Mouse (Mus musculus) lung, embryonic 14.5 days (tissue): Measurements from ENCODE around the gene Wipi2. TPM values are rescaled to one million over a fixed set of nuclear protein-coding genes. Genes with fewer than 3 reads are reported as not detected.

Experiments
- ATAC-seq: fragments of 200-750 bp; cut with Nextera tagmentation; 2 replicates; pipeline ENCODE4 v1.8.0; 2017; ENCODE audit warnings: mild to moderate bottlenecking, moderate TSS enrichment, moderate library complexity; ENCODE audit not compliant: insufficient read depth
- DNase-seq: peaks from one replicate; pipeline ENCODE4 v3.0.0-alpha.2; 2015
- H3K27ac ChIP-seq: fragments of 300-500 bp; sonication (generic); 2 replicates; pipeline ENCODE4 v1.5.1; 2014; ENCODE audit warnings: low read depth, mild to moderate bottlenecking, moderate library complexity
- H3K27me3 ChIP-seq: fragments of 300-500 bp; sonication (generic); 2 replicates; pipeline ENCODE4 v1.6.1; 2014; ENCODE audit warnings: low read length, control low read depth; ENCODE audit not compliant: insufficient read depth
- H3K36me3 ChIP-seq: fragments of 300-500 bp; sonication (generic); 2 replicates; pipeline ENCODE4 v1.6.1; 2014; ENCODE audit warnings: control low read depth; ENCODE audit not compliant: insufficient read depth
- H3K4me1 ChIP-seq: fragments of 300-500 bp; sonication (generic); 2 replicates; pipeline ENCODE4 v1.6.1; 2014; ENCODE audit warnings: antibody characterized with exemption, control low read depth; ENCODE audit not compliant: insufficient read depth
- H3K4me2 ChIP-seq: fragments of 300-500 bp; sonication (generic); 2 replicates; pipeline ENCODE4 v1.6.1; 2014; ENCODE audit warnings: mild to moderate bottlenecking
- H3K4me3 ChIP-seq: fragments of 300-500 bp; sonication (generic); 2 replicates; pipeline ENCODE4 v1.5.1; 2014; ENCODE audit warnings: low read depth, low read length
- H3K9ac ChIP-seq: fragments of 300-500 bp; sonication (generic); 2 replicates; pipeline ENCODE4 v1.6.1; 2014
- H3K9me3 ChIP-seq: fragments of 300-500 bp; sonication (generic); 2 replicates; pipeline ENCODE4 v1.6.1; 2016; ENCODE audit warnings: low read depth, low read length, control low read depth
- CTCF ChIP-seq: IDR thresholded peaks from 2 replicates; pipeline ENCODE4 v1.5.1; 2016; ENCODE audit warnings: antibody characterized with exemption, low read depth
- WGBS: fragments of 180-500 bp; shearing (Covaris S2); extraction: QIAGEN DNeasy Blood & Tissue Kit; methylation state at CpG from one replicate; pipeline ENCODE4 v1.1.7; 2014; 5-methylcytosine and 5-hydroxymethylcytosine counted together
- polyA plus RNA-seq: library from polyadenylated mRNA; unstranded; fragments of >200 nt; fragmentation: Nextera tagmentation; extraction: Ambion mirVana; gene quantifications from 2 replicates; pipeline ENCODE4 v1.2.1, GENCODE M21; 2014

Wipi2 gene
- polyA plus RNA-seq, 1 experiment from 2014 or later, result 53.0 TPM

DNA sequence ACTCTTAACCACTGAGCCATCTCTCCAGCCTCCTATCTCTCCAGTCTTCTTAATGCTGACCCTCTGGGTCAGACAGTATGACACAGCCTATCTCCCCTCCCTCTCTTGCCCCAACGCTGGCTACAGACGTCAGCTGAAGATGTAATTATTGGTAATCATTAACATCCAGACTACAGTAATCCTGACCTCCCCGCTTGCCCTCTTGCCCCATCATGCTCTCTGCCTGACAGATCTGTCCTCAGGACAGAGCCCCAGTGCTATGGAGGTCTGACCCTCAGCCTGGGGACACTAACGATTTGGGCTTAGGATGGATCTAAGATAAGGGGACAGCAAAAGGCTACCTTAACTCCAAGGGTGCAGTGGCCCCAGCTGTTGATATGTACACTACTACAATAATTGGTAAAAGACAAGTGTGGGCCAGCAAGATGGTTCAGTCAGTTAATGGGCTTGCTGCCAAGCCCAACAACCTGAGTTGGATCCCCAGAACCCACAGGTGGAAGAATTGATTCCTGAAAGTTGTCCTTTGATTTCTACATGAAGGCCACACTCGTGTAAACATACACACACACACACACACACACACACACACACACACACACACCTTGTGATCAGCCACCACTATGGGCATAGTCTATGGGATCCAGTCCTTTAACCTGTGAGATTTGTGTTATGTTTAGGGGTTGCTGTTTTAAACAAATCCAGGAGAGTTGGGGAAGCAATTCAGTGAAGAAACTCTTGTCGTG is 29.7 kb upstream of the Wipi2 start:
- DNase-seq, result no peak
- Histone ChIP-seq H3K27me3 (no peaks in the 10 kb centered on the region), H3K9ac (no peak overlapping the region), H3K4me2 (no peak overlapping the region), H3K4me3 (no peak overlapping the region), H3K4me1 (no peaks in the 10 kb centered on the region), H3K27ac (no peak overlapping the region), H3K9me3 (no peaks in the 10 kb centered on the region), H3K36me3 (no peaks in the 10 kb centered on the region)
- WGBS, result 56% methylated on average over 6 of the region's 6 CpGs
- TF ChIP-seq CTCF, result no peak
- no peak for ATAC-seq

DNA sequence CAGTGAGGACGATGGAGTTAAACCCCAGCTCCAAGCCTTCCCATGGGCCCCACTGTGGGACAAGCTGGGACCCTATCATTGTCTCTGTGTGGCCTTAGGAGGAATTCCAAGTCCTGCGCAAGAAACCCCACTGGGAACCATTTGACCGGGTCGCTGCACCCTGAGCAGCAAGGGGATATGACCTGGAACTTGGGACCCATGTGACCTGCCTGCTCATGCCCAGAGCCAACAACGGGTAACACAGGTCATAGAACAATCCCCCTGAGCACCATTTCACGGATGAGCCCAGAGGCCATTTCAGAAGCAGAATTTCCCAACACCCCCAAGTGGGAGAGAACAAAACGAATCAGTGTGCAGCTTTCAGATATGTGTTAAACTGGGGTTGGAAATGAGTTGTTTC is 23.1 kb upstream of the Wipi2 start:
- H3K27me3 ChIP-seq, result peaks cover 19% of the 10 kb centered on the region
- H3K4me2 ChIP-seq, result no peak overlapping the region
- no peaks in the 10 kb centered on the region for H3K36me3 ChIP-seq
- ATAC-seq (no peak), DNase-seq (no peak)
- no peaks in the 10 kb centered on the region for H3K4me1 ChIP-seq
- no peak overlapping the region for H3K9ac ChIP-seq
- H3K9me3 ChIP-seq, result no peaks in the 10 kb centered on the region
- H3K27ac ChIP-seq, result no peak overlapping the region
- TF ChIP-seq CTCF, result no peak
- no peak overlapping the region for H3K4me3 ChIP-seq
- 80% methylated on average over 7 of the region's 7 CpGs for WGBS

DNA sequence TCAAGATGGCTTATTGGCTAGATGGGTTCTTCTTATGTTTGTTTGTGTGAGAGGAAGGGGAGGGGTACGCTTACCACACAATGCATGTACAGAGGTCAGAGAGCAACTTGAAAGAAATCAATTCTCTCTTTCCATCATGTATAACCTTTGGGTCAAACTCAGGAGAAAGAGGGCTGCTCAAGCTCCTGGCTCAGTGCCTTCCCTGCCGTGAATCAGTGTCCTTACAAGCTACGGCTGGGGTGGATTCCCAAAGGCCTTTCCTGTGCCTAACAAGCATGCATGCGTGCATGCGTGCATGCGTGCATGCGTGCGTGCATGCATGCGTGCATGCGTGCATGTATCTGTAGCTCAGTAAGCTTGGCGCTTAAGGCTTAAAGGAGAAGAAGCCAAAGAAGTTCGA is 22.2 kb upstream of the Wipi2 start:
- 88% methylated on average over 12 of the region's 12 CpGs for WGBS
- H3K27ac ChIP-seq, result no peak overlapping the region
- TF ChIP-seq CTCF, result no peak
- H3K4me2 ChIP-seq, result no peak overlapping the region
- no peak overlapping the region for H3K9ac ChIP-seq
- ATAC-seq (no peak), DNase-seq (no peak)
- H3K4me3 ChIP-seq, result no peak overlapping the region
- H3K27me3 ChIP-seq, result peaks cover 19% of the 10 kb centered on the region
- H3K4me1 ChIP-seq, result no peaks in the 10 kb centered on the region
- no peaks in the 10 kb centered on the region for H3K36me3 ChIP-seq
- no peaks in the 10 kb centered on the region for H3K9me3 ChIP-seq

GRCm38 (mm10) chr5:142608259-142608988 is 19.1 kb upstream of the Wipi2 start, which contains the start of gene Mmd2:
TSS of gene Mmd2 (minus strand) at chr5:142608800.
- Histone ChIP-seq H3K4me3 (peak within 1 kb of the TSS; percentile 35), H3K9me3 (no peaks in the 10 kb centered on the region), H3K27ac (no peak within 1 kb of the TSS), H3K4me2 (peak within 1 kb of the TSS; percentile 71), H3K36me3 (no peaks in the 10 kb centered on the region), H3K27me3 (peaks cover 19% of the 10 kb centered on the region), H3K9ac (peak within 1 kb of the TSS; percentile 42; the same call in 1 of the 2 replicates), H3K4me1 (no peaks in the 10 kb centered on the region)
- 3% methylated on average over 42 of the region's 42 CpGs for WGBS
- ATAC-seq, result peak; percentile 58; the same call in 1 of the 2 replicates
- peak; percentile 32 for DNase-seq
- TF ChIP-seq CTCF, result no peak

DNA sequence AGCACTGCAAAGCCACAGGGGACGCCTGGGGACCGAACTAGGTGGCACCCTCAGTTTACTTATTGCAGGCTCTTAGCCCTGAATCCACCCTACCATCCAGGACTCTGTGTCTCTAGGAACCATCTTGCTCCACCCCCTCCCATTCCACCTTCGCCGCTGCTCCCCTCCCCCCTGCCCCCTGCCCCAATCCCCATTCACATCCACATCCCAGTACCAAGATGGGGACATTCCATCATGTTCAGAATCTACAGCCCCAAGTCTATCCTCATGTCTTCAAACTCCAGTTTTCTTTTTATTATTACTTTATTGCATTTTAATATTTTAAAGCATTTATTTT is 18.5 kb upstream of the Wipi2 start:
- TF ChIP-seq CTCF, result no peak
- Histone ChIP-seq H3K4me2 (peak overlapping the region; percentile 71), H3K27me3 (peaks cover 19% of the 10 kb centered on the region), H3K4me3 (peak overlapping the region; percentile 35), H3K4me1 (no peaks in the 10 kb centered on the region), H3K27ac (no peak overlapping the region), H3K9me3 (no peaks in the 10 kb centered on the region), H3K9ac (peak overlapping the region; percentile 42; the same call in 1 of the 2 replicates), H3K36me3 (no peaks in the 10 kb centered on the region)
- no peak for DNase-seq
- 4% methylated on average over 4 of the region's 4 CpGs for WGBS
- no peak for ATAC-seq

GRCm38 (mm10) chr5:142610362-142610761 is 17.1 kb upstream of the Wipi2 start:
- 60% methylated on average over 4 of the region's 4 CpGs for WGBS
- no peak overlapping the region for H3K4me3 ChIP-seq
- TF ChIP-seq CTCF, result no peak
- no peaks in the 10 kb centered on the region for H3K9me3 ChIP-seq
- no peak for DNase-seq
- H3K27ac ChIP-seq, result no peak overlapping the region
- H3K36me3 ChIP-seq, result no peaks in the 10 kb centered on the region
- H3K9ac ChIP-seq, result no peak overlapping the region
- H3K4me1 ChIP-seq, result no peaks in the 10 kb centered on the region
- no peak for ATAC-seq
- H3K27me3 ChIP-seq, result peaks cover 19% of the 10 kb centered on the region
- H3K4me2 ChIP-seq, result no peak overlapping the region

DNA sequence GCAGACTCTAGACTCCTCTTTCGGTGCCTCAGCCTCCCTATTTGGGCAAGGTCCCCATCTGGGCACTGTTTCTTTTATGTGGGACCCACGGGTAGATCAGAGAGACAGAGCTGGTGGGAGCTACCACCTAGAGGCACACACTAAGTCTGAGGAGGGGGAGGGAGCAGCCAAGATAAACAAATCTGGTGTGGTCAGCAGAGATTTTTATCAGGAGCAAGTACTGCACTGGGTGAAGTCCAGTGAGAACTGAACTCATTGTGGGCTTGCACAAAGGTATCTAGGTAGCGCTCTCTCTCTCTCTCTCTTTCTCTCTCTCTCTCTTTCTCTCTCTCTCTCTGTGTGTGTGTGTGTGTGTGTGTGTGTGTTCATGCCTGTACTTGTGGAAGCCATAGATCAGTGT is 13.0 kb upstream of the Wipi2 start:
- H3K36me3 ChIP-seq, result no peaks in the 10 kb centered on the region
- no peak overlapping the region for H3K4me3 ChIP-seq
- no peak for TF ChIP-seq CTCF
- WGBS, result 55% methylated on average over 3 of the region's 3 CpGs
- no peak overlapping the region for H3K4me2 ChIP-seq
- no peaks in the 10 kb centered on the region for H3K27me3 ChIP-seq
- DNase-seq (no peak), ATAC-seq (no peak)
- no peaks in the 10 kb centered on the region for H3K9me3 ChIP-seq
- H3K4me1 ChIP-seq, result no peaks in the 10 kb centered on the region
- no peak overlapping the region for H3K27ac ChIP-seq
- no peak overlapping the region for H3K9ac ChIP-seq
